Mouse (Mus musculus) cerebellum, adult 18-20 months (tissue): ENCODE data around the gene Faah.

Experiments
- DNase-seq, 2 experiments: peaks; one replicate each; pipeline ENCODE4 v3.0.0; 2021

The Faah gene

GRCm38 (mm10) chr4:115940681-115941080 is 77.0 kb downstream of the Faah start:
- DNase-seq = no peak

GRCm38 (mm10) chr4:115939295-115940102 is 78.2 kb downstream of the Faah start, which contains the start of gene Dmbx1:
TSS of gene Dmbx1 (minus strand) at chr4:115939926.
- peak; percentile 21 to 32 for DNase-seq

GRCm38 (mm10) chr4:115938276-115939160 is 79.2 kb downstream of the Faah start:
- peak in 1 of 2 experiments; percentile 48 for DNase-seq

- DNase-seq = no peak
Measured at GRCm38 (mm10) chr4:115937061-115937976, 80.4 kb downstream of the Faah start.

- no peak for DNase-seq
Measured at GRCm38 (mm10) chr4:115936646-115937045, 81.1 kb downstream of the Faah start.

GRCm38 (mm10) chr4:115935835-115936581 is 81.7 kb downstream of the Faah start:
- peak in 1 of 2 experiments; percentile 9 for DNase-seq

- no peak for DNase-seq
Measured at GRCm38 (mm10) chr4:115931556-115932088, 86.1 kb downstream of the Faah start.

- DNase-seq = no peak
Measured at GRCm38 (mm10) chr4:115927637-115928036, 90.1 kb downstream of the Faah start.

- no peak for DNase-seq
Measured at GRCm38 (mm10) chr4:115923262-115923880, 94.4 kb downstream of the Faah start.

GRCm38 (mm10) chr4:115922688-115923087 is 95.0 kb downstream of the Faah start:
- DNase-seq = no peak

- no peak for DNase-seq
Measured at GRCm38 (mm10) chr4:115919911-115920310, 97.8 kb downstream of the Faah start.
